Mouse (Mus musculus): Measurements from ENCODE around the gene Lrrn1. TPM values are rescaled to one million over a fixed set of nuclear protein-coding genes. Genes with fewer than 3 reads are reported as not detected.

Lrrn1 gene
- total RNA-seq (2021) = 1 to 10 TPM; 6.0 to 6.9 TPM
- long read RNA-seq, experiment 1, partial matches to known transcripts = 0 of 4 reads
- long read RNA-seq, experiment 1, other reads (novel, unspliced or antisense) = 0 of 4 reads
- long read RNA-seq, experiment 2, partial matches to known transcripts = 0 of 3 reads
- long read RNA-seq, experiment 2, other reads (novel, unspliced or antisense) = 1 of 3 reads

DNA sequence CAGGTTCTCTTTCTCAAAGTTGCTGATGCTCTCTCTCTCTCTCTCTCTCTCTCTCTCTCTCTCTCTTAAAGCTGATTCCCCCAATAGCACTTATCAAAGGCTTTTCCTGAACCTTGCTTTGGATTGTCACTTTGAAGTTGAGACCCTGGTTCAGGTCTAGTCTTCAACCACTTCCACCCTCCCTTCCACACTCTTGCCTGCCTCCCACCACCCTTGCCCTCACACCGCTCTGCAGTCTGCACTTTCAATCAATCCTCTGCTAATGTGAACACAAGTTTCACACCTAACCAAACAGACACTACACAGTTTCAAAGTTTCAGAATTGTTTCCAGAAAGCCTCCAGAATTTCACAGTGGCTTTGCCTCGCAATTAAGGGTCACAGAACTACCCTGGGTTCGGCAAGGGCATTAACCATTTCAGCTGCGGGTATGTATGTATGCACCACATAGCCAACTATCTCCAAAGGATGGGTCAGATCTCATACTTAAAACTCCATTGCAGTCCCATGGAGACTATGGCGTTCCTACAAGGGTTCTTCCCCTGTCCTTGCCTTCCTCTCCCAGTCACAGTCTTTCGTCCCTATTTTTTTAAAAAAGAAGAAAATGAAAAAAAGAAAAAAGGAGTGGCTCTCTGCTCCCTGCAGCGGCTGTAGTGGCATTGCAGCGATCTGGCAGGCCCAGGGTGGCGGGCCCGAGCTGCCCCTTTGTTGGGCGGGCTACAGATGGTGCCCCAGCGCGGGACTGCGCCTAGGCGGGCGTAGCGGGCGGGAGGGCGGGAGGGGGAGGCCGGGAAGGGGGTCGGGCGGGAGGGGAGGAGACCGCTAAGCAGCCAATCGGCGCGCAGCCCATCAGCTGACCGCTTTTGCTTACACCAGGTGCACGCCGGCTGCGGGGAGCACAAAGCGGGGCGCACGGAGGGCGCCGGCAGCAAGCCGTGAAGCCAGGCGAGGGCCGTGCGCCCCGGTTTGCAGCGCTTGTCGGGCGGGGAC lies at the start of gene Lrrn1:
Gene Lrrn1, plus strand, starts transcription at position 892 of the 988 bp plus-strand sequence.
- peak; percentile 3 for DNase-seq (ENCODE audit: low spot score)

DNA sequence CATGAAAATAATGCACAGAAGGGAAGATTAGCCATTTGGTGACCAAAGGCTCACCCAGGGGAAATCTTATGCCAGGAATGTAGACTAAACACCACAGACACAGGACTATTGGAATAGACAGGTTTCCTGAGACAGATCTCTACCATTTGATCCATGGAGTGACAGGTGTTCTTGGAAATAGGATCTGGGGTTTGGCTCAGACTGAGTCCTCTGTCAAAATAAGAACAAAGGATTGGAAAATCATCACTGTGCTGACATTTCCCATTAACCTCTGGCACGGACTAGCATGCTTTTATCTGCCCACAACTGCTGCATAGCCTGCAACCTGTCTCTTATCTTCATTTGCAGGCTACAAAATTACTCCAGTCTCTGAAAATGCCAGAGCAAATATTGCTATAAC lies 35.1 kb upstream of the Lrrn1 start:
- DNase-seq (ENCODE audit: low spot score) = no peak

DNA sequence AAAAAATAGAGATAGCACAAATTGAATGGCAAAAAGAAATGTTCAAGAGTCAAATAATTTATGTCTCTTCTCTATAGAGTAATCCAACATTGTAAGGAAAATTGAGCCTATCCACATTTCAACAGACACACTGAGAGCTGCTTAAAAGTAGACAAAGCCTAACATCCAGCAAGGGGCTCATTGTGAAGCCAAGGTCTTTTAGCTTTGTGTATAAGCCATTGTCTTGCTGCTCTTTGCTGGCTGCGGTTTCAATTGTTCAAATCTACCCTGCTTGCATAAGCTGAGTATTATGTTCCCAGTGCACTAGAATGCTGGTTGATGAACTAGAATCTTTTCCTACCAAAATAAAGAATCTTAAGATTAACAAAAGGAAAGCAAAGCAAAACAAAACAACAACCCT lies 33.7 kb upstream of the Lrrn1 start:
- DNase-seq (ENCODE audit: low spot score) = no peak

DNA sequence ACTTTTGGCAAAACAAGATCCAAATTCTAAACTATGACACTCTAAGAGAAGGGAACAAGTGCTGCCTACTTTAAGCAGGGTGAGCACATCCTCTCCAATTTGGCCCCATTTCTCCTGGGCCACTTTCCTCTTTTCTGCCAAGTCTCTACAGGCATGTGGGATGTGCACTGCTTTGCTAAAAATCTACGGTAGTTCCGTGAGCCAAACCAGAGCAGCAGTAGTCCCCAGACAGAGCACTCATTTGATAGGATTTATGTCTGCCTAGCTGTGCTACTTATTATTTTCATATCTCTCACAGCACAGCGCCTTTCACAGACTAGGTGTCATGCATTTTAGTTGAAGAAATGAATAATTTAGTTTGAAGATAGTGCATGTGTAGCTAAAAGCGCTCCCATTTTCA lies 15.9 kb upstream of the Lrrn1 start:
- no peak for DNase-seq (ENCODE audit: low spot score)

DNA sequence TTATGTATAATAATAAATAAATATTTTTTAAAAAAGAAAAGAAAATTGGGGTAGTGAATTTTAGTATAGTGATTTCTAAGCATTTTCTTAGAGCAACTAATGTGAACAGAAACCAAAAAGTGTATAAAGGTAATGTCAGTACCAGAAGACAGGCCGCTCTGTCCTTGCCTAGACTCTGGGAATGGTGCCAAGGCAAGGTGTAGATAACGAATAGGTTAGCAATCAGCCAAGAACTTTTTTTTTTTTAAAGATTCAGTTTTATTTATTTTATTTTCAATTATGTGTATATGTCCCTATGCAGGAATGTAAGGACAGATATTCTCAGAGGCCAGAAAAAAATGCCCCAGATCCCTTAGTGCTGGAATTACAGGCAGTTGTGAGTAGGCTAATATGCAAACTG lies 5.6 kb upstream of the Lrrn1 start:
- no peak for DNase-seq (ENCODE audit: low spot score)

DNA sequence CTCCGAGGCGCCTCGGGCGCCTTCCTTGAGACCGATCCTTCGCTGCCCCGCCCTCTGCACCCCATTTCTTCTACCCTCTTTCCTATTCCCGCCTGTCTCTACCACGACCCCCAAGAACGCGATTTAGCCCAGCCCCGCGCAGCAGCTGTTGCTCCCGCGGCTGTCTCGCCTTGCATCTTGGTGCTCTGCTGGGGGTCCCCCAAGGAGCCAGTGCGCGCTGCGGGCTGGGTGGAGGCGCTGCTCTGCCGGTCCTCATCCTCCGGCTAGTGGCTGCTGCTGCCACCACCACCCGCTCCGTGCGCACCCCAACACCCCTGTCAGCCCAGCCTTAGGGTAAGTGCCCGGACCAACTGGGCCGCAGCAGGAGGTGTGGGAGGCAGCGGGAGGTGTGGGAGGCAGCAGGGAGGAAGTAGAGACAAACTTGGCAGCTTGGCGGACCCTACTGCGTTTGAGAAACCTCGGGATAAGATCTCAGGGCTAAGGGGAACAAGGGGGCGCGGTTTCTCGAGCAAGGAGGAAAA lies 403 bp downstream of the Lrrn1 start:
- DNase-seq (ENCODE audit: low spot score) = no peak

DNA sequence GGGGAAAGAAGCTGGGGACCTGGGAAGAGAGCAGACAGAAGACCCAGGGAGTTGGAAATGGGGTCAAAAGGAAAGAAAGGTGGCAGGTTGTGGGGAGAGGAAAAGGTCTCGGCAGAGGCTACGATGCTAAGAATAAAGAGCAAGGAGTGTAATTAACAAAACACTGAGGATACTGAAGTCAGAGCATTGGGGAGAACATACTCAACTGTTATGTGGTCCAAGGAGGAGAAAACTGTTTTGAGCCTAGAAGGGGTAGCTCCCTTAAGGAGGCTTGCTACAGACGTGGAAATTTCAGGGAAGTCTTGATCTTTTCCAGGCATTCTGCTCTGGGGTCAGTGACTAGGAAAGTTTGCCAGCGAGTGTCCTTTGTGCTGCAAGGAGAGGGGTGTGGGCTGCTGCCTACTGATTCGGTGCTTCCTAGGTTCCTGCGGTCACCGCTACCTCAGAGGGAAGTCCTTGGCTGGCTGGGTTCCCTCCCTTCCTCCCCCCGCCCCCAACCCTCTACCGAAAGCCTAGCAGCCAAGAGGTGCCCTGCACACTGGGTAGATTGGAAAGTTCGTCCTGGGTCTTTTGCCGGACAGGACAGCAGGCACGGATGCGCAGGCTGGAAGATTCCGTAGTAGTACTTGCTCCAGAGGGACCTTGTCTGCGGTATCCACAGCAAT lies 1.2 kb downstream of the Lrrn1 start:
- no peak for DNase-seq (ENCODE audit: low spot score)

DNA sequence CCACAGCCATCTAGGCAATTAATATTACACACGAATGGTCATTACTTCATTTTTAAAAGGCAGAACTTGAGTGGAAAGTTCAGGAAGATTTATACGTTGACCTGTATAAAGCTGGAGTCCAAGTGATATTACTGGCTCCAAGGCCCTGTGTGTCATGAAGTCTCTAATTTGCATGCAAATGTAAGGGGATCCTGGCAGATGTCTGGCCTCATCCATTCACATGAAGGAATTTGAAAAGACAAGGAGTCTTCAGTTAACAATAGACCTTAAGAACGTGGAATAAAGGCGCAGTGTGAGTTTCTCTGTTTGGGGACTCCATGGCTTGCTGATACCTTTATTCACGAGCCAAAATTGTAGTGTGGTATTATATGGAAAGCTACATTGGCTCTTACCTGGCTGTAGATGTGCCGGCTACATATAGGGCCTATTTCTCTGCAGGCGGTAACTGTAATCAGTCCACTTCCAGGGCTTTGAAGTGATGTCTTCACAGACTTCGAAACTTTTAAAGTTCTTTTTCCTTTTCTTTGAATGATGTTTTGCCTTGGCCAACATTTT lies 2.0 kb downstream of the Lrrn1 start:
- DNase-seq (ENCODE audit: low spot score) = no peak

DNA sequence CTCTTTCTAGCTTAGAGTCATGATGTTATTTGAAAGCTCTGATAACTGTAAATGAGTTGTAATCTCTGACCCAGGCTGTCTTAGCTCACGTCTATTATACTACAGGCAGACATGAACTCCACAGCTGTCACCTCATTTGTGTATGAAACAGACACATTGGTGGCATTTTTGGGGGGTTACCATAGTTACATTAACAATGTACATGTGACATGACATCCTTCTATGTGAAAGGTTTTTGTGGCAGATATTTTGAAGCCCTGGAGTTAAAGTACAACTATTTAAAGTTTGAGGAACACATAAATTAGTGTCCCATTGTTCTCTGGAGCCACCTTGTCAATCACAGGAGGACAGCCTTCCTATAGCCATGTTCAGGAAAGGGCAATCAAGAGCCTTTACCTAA lies 5.0 kb downstream of the Lrrn1 start:
- DNase-seq (ENCODE audit: low spot score) = no peak

DNA sequence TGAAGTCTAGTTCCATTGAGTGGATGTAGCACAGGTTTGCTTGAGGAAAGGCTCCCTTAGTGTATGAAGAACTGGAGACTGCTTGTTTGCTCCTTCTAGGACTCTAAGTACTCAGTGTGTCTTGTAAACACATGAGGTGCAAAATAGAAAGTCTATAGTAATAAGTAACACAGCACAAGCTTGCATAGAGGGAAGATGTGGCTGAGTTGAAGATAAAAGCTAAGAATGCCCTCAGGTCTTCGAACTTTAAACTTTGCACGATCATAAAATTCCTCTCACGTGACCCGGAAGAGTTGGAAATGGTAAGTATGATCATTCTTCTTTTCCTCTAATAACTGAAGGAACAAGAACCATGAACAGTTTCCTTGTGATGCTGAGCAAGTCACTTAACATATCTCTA lies 7.1 kb downstream of the Lrrn1 start:
- DNase-seq (ENCODE audit: low spot score) = no peak

DNA sequence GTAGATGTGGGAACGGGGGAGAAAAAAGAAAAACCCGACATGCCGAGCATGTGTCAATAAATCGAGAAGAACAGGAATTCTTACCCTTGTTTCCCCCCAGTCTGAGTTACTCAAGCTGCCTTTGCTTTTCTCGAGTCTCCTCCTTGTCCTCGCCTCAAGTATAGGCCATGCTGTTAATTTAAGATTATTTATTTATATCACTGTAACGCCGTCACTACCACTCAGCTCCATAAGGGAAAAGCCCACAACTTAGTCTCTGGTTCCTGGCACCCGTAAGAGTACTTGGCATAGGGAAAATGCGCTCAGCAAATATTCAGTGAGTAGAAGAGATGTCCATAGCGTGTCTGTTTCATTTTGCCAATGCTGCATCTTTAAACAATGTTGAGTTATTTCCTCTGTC lies 11.7 kb downstream of the Lrrn1 start:
- DNase-seq (ENCODE audit: low spot score) = no peak

DNA sequence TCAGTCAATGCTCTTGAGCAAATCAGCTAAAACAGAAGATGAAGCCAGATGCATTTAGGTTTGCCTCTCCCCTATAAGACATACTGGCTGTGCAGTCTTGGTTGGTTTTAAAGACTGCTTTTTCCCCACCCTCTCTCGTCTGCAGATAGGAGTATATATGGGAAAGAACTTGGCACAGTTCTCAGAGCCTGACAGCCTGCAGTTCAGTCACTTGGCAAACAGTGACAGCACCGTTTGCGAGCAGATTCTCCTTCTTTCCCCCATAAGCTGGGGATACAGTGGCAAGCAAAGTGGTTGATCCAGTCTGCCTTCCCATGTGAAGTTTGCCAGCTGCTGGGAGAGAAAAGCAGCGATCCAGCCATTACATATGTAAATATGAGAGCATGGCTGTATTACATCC lies 12.3 kb downstream of the Lrrn1 start:
- no peak for DNase-seq (ENCODE audit: low spot score)

DNA sequence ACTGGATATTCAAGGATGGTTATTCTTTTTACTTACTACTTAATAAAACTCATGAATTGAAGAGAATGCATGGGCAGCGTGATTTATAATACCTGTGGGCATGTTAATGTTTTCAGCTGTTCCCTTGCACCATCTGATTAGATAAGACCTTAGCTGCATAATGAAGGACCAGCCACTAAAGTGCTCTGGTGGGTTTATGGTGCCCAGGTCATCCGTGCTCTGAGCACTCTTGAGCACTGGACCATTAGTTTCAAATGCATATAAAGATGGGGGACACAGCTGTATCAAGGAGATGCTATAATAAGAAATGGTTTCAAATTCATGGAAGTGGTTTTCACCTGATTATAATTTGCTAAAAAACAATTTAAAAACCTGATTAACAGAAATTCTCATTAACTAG lies 16.7 kb downstream of the Lrrn1 start:
- no peak for DNase-seq (ENCODE audit: low spot score)

DNA sequence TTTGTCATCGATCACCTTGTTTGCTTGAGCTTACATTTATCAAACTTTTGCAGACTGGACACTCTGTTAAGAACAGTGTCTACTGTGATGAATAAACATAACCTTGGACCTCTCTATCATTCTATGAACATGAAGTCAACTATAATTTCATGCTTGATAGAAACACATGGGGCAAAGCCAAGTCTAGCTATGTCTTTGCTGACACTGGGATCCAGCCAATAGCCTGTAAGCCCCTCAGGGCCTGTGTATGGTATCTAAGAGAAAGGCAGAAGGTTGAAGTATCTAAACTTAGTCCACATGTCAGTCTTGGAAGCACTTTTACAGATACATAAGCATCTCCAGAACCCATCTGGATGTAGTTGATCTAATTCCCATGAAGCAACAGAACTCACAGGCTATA lies 22.9 kb downstream of the Lrrn1 start:
- DNase-seq (ENCODE audit: low spot score) = no peak

DNA sequence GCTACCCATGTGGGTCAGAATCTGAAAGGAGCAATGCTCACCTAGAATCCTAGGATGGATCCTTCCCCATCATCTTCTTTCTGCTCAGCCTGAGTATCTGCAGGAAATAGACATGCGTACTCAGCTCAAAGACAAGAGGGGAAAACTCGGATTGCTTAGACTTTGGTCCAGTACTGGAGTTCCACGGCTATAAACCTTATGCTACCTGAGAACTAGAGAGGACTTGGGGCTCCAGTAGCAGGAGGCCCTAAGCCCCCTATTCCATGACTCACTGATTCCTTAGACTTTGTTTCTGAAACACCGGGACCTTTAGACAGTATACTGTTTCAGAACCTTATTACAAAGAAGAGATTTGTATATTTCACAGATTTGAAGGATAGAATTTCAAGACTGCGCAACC lies 25.8 kb downstream of the Lrrn1 start:
- DNase-seq (ENCODE audit: low spot score) = no peak

DNA sequence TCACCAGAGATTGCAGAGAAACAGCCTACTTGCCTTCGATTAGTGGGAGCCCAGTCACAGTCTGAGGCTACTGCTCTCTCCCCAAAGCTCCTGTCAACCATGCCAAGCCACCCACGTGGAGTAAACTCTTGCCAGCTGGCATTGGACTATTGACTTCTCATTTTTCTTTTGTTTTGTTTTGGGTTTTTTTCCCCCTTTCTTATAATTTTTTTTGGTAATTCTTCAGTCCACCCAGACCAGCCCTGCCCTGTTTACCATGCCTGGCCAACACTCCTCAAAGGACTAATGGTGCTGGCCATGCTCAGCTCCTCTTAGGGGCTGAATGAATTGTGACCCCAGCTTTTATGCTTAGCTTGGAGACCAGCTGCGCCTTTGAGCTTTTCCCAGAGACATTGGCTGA lies 27.4 kb downstream of the Lrrn1 start:
- DNase-seq (ENCODE audit: low spot score) = no peak

DNA sequence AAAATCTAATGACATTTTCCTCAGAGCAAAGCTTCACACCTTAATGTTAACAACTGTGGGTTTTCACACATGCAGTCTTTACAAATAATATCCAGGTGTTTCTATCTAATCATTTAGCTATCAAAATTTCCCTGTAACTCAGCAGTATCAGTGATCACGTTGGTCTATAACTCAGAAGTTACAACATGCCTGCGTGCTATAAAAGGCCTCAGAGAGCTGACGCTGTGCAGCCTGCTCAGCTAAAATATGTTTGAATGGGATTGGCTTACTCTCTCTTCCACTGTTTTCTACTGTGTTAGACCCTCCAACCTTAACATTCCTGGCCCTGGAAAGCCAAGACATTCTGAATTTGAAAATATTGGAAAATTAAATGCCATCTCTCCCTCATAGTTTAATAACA lies 28.2 kb downstream of the Lrrn1 start:
- DNase-seq (ENCODE audit: low spot score) = no peak

DNA sequence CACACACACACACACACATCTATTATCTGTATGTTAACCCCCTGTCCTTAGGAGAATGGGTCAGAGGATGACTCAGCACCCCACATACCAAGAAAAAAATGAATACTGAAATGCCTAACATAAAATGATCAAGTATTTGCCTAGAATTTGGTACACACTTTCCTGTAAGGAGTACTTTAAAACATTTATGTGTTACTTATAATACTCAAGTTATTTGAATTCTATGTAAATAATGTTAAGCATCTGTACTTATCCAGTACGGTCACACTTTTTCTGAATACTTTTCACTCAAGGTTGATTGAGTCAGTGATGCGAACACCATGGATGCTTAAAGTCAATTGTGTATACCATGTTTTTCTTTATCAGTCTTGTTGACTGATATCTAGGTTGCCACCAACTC lies 32.7 kb downstream of the Lrrn1 start:
- DNase-seq (ENCODE audit: low spot score) = no peak

DNA sequence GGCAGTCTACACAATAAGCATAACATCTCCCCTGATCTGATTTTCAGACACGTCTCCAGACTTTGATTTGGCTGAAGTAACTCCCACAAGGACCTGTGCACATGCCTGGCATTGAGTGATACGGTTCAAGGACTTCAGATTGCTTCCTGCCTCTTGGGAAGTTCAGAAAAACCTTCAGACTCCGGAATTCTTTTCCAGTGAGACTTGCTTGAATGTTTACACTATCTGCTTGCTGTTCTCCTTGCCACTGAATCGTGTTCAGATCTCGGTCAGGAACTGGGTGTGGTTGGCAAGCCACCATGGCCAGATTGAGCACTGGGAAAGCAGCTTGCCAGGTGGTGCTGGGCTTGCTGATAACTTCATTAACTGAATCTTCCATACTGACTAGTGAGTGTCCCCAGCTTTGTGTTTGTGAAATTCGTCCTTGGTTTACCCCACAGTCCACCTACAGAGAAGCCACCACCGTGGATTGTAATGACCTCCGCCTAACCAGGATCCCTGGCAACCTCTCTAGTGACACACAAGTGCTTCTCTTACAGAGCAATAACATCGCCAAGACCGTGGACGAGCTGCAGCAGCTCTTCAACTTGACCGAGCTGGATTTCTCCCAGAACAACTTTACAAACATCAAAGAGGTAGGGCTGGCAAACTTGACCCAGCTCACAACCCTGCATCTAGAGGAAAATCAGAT lies 37.5 kb downstream of the Lrrn1 start:
- DNase-seq (ENCODE audit: low spot score) = no peak

DNA sequence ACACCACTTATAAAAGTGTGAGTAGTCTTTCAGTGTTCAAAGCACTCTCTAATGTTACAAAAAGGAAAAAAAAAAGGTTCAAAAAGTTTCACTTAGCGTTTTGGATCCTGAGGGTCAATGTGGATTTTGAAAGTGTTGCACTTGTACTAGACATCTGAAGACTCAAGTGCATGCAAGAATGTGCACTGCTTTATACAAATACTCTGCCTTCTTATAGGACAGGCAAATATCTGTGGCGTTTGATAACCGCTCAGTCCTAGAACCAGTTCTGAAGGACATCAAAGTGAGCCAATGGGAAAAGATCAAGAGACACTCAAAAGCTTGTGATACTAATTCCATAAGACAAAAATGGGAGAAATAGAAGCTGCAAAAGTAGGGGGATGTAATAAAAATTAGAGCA lies 45.0 kb downstream of the Lrrn1 start:
- DNase-seq (ENCODE audit: low spot score) = no peak

DNA sequence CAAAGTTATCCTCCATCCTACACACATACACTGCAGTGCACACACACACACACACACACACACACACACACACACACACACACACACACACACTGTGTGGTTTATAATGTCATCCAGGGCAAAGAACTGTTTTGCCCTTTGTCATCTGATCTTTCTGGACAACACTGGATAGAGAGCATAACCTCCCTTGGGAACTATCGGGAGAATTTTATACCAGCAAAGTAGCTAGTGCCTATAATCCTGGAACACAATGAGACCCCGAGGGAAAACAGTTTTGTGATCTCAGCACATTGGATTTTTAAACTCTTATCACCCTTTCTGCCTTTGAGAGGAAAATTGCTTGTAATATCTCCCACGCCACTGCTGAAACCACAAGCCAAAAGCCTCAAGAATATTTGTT lies 45.8 kb downstream of the Lrrn1 start:
- no peak for DNase-seq (ENCODE audit: low spot score)
